Mouse (Mus musculus): Measurements from ENCODE around the gene Bivm. TPM values are rescaled to one million over a fixed set of nuclear protein-coding genes. Genes with fewer than 3 reads are reported as not detected.

Bivm gene
- polyA plus RNA-seq, 1 experiment from 2014 or later, result 18.0 TPM

GRCm38 (mm10) chr1:44178086-44178485, 59.3 kb downstream of the Bivm start:
- no peak for ATAC-seq (ENCODE audit: insufficient number of reproducible peaks, low FRiP score, low TSS enrichment, low read depth)
- no peaks in the 10 kb centered on the region for H3K9me3 ChIP-seq (replicated peaks)
- no peak overlapping the region for H3K4me3 ChIP-seq (replicated peaks)
- H3K36me3 ChIP-seq, result peaks cover 70% of the 10 kb centered on the region
- no peak overlapping the region for H3K27ac ChIP-seq (replicated peaks)
- no peaks in the 10 kb centered on the region for H3K4me1 ChIP-seq
- H3K27me3 ChIP-seq, result no peaks in the 10 kb centered on the region
- no peak overlapping the region for H3K9ac ChIP-seq
- 93% methylated on average over 5 of the region's 5 CpGs for WGBS
- H3K4me2 ChIP-seq (replicated peaks), result no peak overlapping the region

GRCm38 (mm10) chr1:44186396-44186795, 67.6 kb downstream of the Bivm start:
- Histone ChIP-seq H3K4me2 (replicated peaks) (no peak overlapping the region), H3K9ac (no peak overlapping the region), H3K27ac (replicated peaks) (no peak overlapping the region), H3K4me1 (no peaks in the 10 kb centered on the region), H3K4me3 (replicated peaks) (no peak overlapping the region), H3K36me3 (0 out of 2 replicates have a peak, but pooled peaks cover 13% of the 10 kb centered on the region), H3K9me3 (replicated peaks) (no peaks in the 10 kb centered on the region), H3K27me3 (no peaks in the 10 kb centered on the region)
- ATAC-seq (ENCODE audit: insufficient number of reproducible peaks, low FRiP score, low TSS enrichment, low read depth), result no peak

Other genes with a start within 250 kb of the Bivm start
- 52.1 and 56.5 TPM in 2 replicates for gene Tpp2, start 185.3 kb upstream of the Bivm start, polyA plus RNA-seq (2015; fragmentation: Nextera tagmentation; extraction: Ambion mirVana)
- 0.49 and 0.68 TPM in 2 replicates for gene Mettl21c, start 98.9 kb upstream of the Bivm start, polyA plus RNA-seq (2015; fragmentation: Nextera tagmentation; extraction: Ambion mirVana)
- 0.04 and 0.05 TPM in 2 replicates for gene Gm8251, start 57.0 kb upstream of the Bivm start, polyA plus RNA-seq (2015; fragmentation: Nextera tagmentation; extraction: Ambion mirVana)
- gene Tex30, start 16.5 kb upstream of the Bivm start, polyA plus RNA-seq (2015; fragmentation: Nextera tagmentation; extraction: Ambion mirVana), result 59.3 and 66.1 TPM in 2 replicates
- 62.4 and 63.4 TPM in 2 replicates for gene Kdelc1, start 149 bp upstream of the Bivm start, polyA plus RNA-seq (2015; fragmentation: Nextera tagmentation; extraction: Ambion mirVana)
- gene Ercc5, start 28.8 kb downstream of the Bivm start, polyA plus RNA-seq (2015; fragmentation: Nextera tagmentation; extraction: Ambion mirVana), result 23.5 and 25.5 TPM in 2 replicates
- gene Mettl21e, start 100.0 kb downstream of the Bivm start, polyA plus RNA-seq (2015; fragmentation: Nextera tagmentation; extraction: Ambion mirVana), result 0.25 and 0.33 TPM in 2 replicates